Mouse (Mus musculus): ENCODE measurements around the gene Lrig3. TPM values are rescaled to one million over a fixed set of nuclear protein-coding genes. Genes with fewer than 3 reads are reported as not detected.

The Lrig3 gene
- polyA plus RNA-seq, 1 experiment from 2014 or later, result 10.6 TPM

- Histone ChIP-seq H3K36me3 (replicated peaks) (no peaks in the 10 kb centered on the region), H3K27me3 (peaks cover 46% of the 10 kb centered on the region), H3K27ac (peak overlapping the region; percentile 33), H3K9ac (peak overlapping the region; percentile 44), H3K4me3 (replicated peaks) (peak overlapping the region; percentile 77), H3K4me2 (peak overlapping the region; percentile 94), H3K4me1 (peaks cover 27% of the 10 kb centered on the region), H3K9me3 (no peaks in the 10 kb centered on the region)
- WGBS, result 5% methylated on average over 16 of the region's 16 CpGs
- ATAC-seq (ENCODE audit: low FRiP score), result no peak
Measured at GRCm38 (mm10) chr10:125968191-125969132, 2.5 kb downstream of the Lrig3 start.

GRCm38 (mm10) chr10:125969133-125969490 is 3.1 kb downstream of the Lrig3 start:
- ATAC-seq (ENCODE audit: low FRiP score), result no peak
- peaks cover 27% of the 10 kb centered on the region for H3K4me1 ChIP-seq
- H3K27ac ChIP-seq, result peak overlapping the region; percentile 33
- 22% methylated on average over 10 of the region's 10 CpGs for WGBS
- peak overlapping the region; percentile 94 for H3K4me2 ChIP-seq
- H3K4me3 ChIP-seq (replicated peaks), result 0 out of 2 replicates have a peak overlapping the region, but pooled peaks have one; percentile 77
- no peak overlapping the region for H3K9ac ChIP-seq
- H3K9me3 ChIP-seq, result no peaks in the 10 kb centered on the region
- peaks cover 40% of the 10 kb centered on the region for H3K27me3 ChIP-seq
- no peaks in the 10 kb centered on the region for H3K36me3 ChIP-seq (replicated peaks)

- no peaks in the 10 kb centered on the region for H3K9me3 ChIP-seq
- H3K36me3 ChIP-seq (replicated peaks), result no peaks in the 10 kb centered on the region
- no peak overlapping the region for H3K9ac ChIP-seq
- H3K4me3 ChIP-seq (replicated peaks), result no peak overlapping the region
- 0 out of 2 replicates have a peak overlapping the region, but pooled peaks have one; percentile 11 for H3K4me2 ChIP-seq
- WGBS, result 77% methylated on average over 2 of the region's 2 CpGs
- H3K4me1 ChIP-seq, result peaks cover 27% of the 10 kb centered on the region
- no peak overlapping the region for H3K27ac ChIP-seq
- ATAC-seq (ENCODE audit: low FRiP score), result no peak
- peaks cover 30% of the 10 kb centered on the region for H3K27me3 ChIP-seq
Measured at GRCm38 (mm10) chr10:125970031-125970430, 4.1 kb downstream of the Lrig3 start.

- H3K27ac ChIP-seq, result no peak overlapping the region
- WGBS, result 51% methylated on average over 4 of the region's 4 CpGs
- H3K36me3 ChIP-seq (replicated peaks), result no peaks in the 10 kb centered on the region
- H3K27me3 ChIP-seq, result peaks cover 29% of the 10 kb centered on the region
- no peaks in the 10 kb centered on the region for H3K9me3 ChIP-seq
- ATAC-seq (ENCODE audit: low FRiP score), result no peak
- H3K4me1 ChIP-seq, result peaks cover 27% of the 10 kb centered on the region
- H3K4me3 ChIP-seq (replicated peaks), result no peak overlapping the region
- no peak overlapping the region for H3K4me2 ChIP-seq
- H3K9ac ChIP-seq, result no peak overlapping the region
Measured at GRCm38 (mm10) chr10:125970500-125970899, 4.5 kb downstream of the Lrig3 start.

GRCm38 (mm10) chr10:125973726-125974125 is 7.8 kb downstream of the Lrig3 start:
- peaks cover 9% of the 10 kb centered on the region for H3K4me1 ChIP-seq
- H3K36me3 ChIP-seq (replicated peaks), result no peaks in the 10 kb centered on the region; the same call in 1 of the 2 replicates
- 79% methylated on average over 7 of the region's 7 CpGs for WGBS
- peaks cover 22% of the 10 kb centered on the region for H3K27me3 ChIP-seq
- H3K9ac ChIP-seq, result no peak overlapping the region
- no peak overlapping the region for H3K4me3 ChIP-seq (replicated peaks)
- no peak overlapping the region for H3K27ac ChIP-seq
- ATAC-seq (ENCODE audit: low FRiP score), result no peak
- H3K4me2 ChIP-seq, result no peak overlapping the region
- no peaks in the 10 kb centered on the region for H3K9me3 ChIP-seq

- 94% methylated on average over 5 of the region's 5 CpGs for WGBS
Measured at GRCm38 (mm10) chr10:125981938-125982337, 16.0 kb downstream of the Lrig3 start.

GRCm38 (mm10) chr10:125984473-125985035 is 18.6 kb downstream of the Lrig3 start:
- no peaks in the 10 kb centered on the region for H3K9me3 ChIP-seq
- 78% methylated on average over 9 of the region's 9 CpGs for WGBS
- H3K4me3 ChIP-seq (replicated peaks), result no peak overlapping the region
- H3K9ac ChIP-seq, result no peak overlapping the region
- ATAC-seq (ENCODE audit: low FRiP score), result no peak
- 0 out of 2 replicates have a peak, but pooled peaks cover 3% of the 10 kb centered on the region for H3K27me3 ChIP-seq
- H3K4me1 ChIP-seq, result peaks cover 6% of the 10 kb centered on the region; the same call in 1 of the 2 replicates
- no peak overlapping the region for H3K4me2 ChIP-seq
- no peak overlapping the region for H3K27ac ChIP-seq
- H3K36me3 ChIP-seq (replicated peaks), result no peaks in the 10 kb centered on the region

More at GRCm38 (mm10) chr10:125981938-125982337, 16.0 kb downstream of the Lrig3 start:
- ATAC-seq (ENCODE audit: low FRiP score), result no peak
- Histone ChIP-seq H3K4me1 (peaks cover 10% of the 10 kb centered on the region), H3K27me3 (no peaks in the 10 kb centered on the region), H3K27ac (no peak overlapping the region), H3K9me3 (no peaks in the 10 kb centered on the region), H3K36me3 (replicated peaks) (no peaks in the 10 kb centered on the region; the same call in 1 of the 2 replicates), H3K4me3 (replicated peaks) (no peak overlapping the region), H3K4me2 (no peak overlapping the region), H3K9ac (no peak overlapping the region)

- Histone ChIP-seq H3K4me2 (no peak overlapping the region), H3K36me3 (replicated peaks) (no peaks in the 10 kb centered on the region), H3K9ac (no peak overlapping the region), H3K9me3 (no peaks in the 10 kb centered on the region), H3K27me3 (0 out of 2 replicates have a peak, but pooled peaks cover 3% of the 10 kb centered on the region), H3K4me3 (replicated peaks) (no peak overlapping the region), H3K27ac (no peak overlapping the region), H3K4me1 (peaks cover 12% of the 10 kb centered on the region)
- ATAC-seq (ENCODE audit: low FRiP score), result no peak
- WGBS, result 90% methylated on average over 1 of the region's 1 CpGs
Measured at GRCm38 (mm10) chr10:125985795-125986194, 19.8 kb downstream of the Lrig3 start.

GRCm38 (mm10) chr10:125986443-125986842 is 20.5 kb downstream of the Lrig3 start:
- H3K9ac ChIP-seq, result no peak overlapping the region
- H3K36me3 ChIP-seq (replicated peaks), result no peaks in the 10 kb centered on the region
- H3K4me3 ChIP-seq (replicated peaks), result no peak overlapping the region
- 0 out of 2 replicates have a peak, but pooled peaks cover 3% of the 10 kb centered on the region for H3K27me3 ChIP-seq
- no peak overlapping the region for H3K4me2 ChIP-seq
- H3K27ac ChIP-seq, result no peak overlapping the region
- no peaks in the 10 kb centered on the region for H3K9me3 ChIP-seq
- peaks cover 12% of the 10 kb centered on the region for H3K4me1 ChIP-seq
- no peak for ATAC-seq (ENCODE audit: low FRiP score)
- WGBS, result 93% methylated on average over 9 of the region's 9 CpGs

- no peak overlapping the region for H3K4me3 ChIP-seq (replicated peaks)
- H3K9ac ChIP-seq, result no peak overlapping the region
- no peak overlapping the region for H3K27ac ChIP-seq
- 0 out of 2 replicates have a peak, but pooled peaks cover 3% of the 10 kb centered on the region for H3K27me3 ChIP-seq
- H3K36me3 ChIP-seq (replicated peaks), result no peaks in the 10 kb centered on the region
- H3K4me1 ChIP-seq, result peaks cover 12% of the 10 kb centered on the region
- no peak overlapping the region for H3K4me2 ChIP-seq
- no peaks in the 10 kb centered on the region for H3K9me3 ChIP-seq
- WGBS, result 80% methylated on average over 6 of the region's 6 CpGs
- no peak for ATAC-seq (ENCODE audit: low FRiP score)
Measured at GRCm38 (mm10) chr10:125987307-125987706, 21.3 kb downstream of the Lrig3 start.

- H3K27ac ChIP-seq, result no peak overlapping the region; the same call in 1 of the 2 replicates
- 90% methylated on average over 11 of the region's 11 CpGs for WGBS
- no peak overlapping the region for H3K4me2 ChIP-seq
- H3K27me3 ChIP-seq, result peaks cover 10% of the 10 kb centered on the region; the same call in 1 of the 2 replicates
- H3K4me1 ChIP-seq, result peaks cover 12% of the 10 kb centered on the region
- no peak overlapping the region for H3K4me3 ChIP-seq (replicated peaks)
- no peak overlapping the region for H3K9ac ChIP-seq
- ATAC-seq (ENCODE audit: low FRiP score), result no peak
- no peaks in the 10 kb centered on the region for H3K36me3 ChIP-seq (replicated peaks)
- no peaks in the 10 kb centered on the region for H3K9me3 ChIP-seq
Measured at GRCm38 (mm10) chr10:125988037-125988436, 22.1 kb downstream of the Lrig3 start.

GRCm38 (mm10) chr10:125989890-125990289 is 23.9 kb downstream of the Lrig3 start:
- Histone ChIP-seq H3K9me3 (no peaks in the 10 kb centered on the region), H3K36me3 (replicated peaks) (no peaks in the 10 kb centered on the region), H3K9ac (no peak overlapping the region), H3K4me1 (peaks cover 6% of the 10 kb centered on the region), H3K27ac (no peak overlapping the region), H3K4me2 (no peak overlapping the region), H3K27me3 (peaks cover 10% of the 10 kb centered on the region; the same call in 1 of the 2 replicates), H3K4me3 (replicated peaks) (no peak overlapping the region)
- no peak for ATAC-seq (ENCODE audit: low FRiP score)
- 64% methylated on average over 7 of the region's 7 CpGs for WGBS

Data from forebrain, embryonic 12.5 days (tissue).